Mouse (Mus musculus) heart, postnatal 36 days (tissue): Measurements from ENCODE around the gene Fetub. TPM values are rescaled to one million over a fixed set of nuclear protein-coding genes. Genes with fewer than 3 reads are reported as not detected.
"Not testable (repeated sequence)": the region's sequence is repeated elsewhere in the genome, so short reads cannot be mapped to it uniquely, and the experiment has no call there.

ENCODE experiments used
- DNase-seq, 2 experiments: peaks; one replicate each; pipeline ENCODE4 v3.0.0; 2021 to 2022
- intact Hi-C: fragments of 180-260 bp; cut with DNase I; formaldehyde crosslinking; loops from one replicate; pipeline ENCODE4 v1.15.1; 2025
- total RNA-seq, 2 experiments: library from RNA; stranded (reverse); gene quantifications; 2 replicates each; pipeline ENCODE4 v1.2.3; 2021

Fetub gene
- total RNA-seq, 2 experiments from 2014 or later, result 0.28 to 0.35 TPM

GRCm38 (mm10) chr16:22901326-22901725, 16.8 kb upstream of the Fetub start:
- intact Hi-C loops, result no loop called here

GRCm38 (mm10) chr16:22909290-22909689, 8.8 kb upstream of the Fetub start:
- DNase-seq, result no peak
- intact Hi-C loops, result no loop called here

More at GRCm38 (mm10) chr16:22901326-22901725, 16.8 kb upstream of the Fetub start:
- DNase-seq, result no peak

GRCm38 (mm10) chr16:22911986-22912385, 6.1 kb upstream of the Fetub start:
- DNase-seq, result peak in 1 of 2 experiments; percentile 27
- intact Hi-C loops, result no loop called here

GRCm38 (mm10) chr16:22912886-22913285, 5.2 kb upstream of the Fetub start:
- intact Hi-C loops, result no loop called here

GRCm38 (mm10) chr16:22914276-22914675, 3.9 kb upstream of the Fetub start:
- intact Hi-C loops, result no loop called here
- no peak for DNase-seq

More at GRCm38 (mm10) chr16:22912886-22913285, 5.2 kb upstream of the Fetub start:
- no peak for DNase-seq

- DNase-seq, result no peak
- intact Hi-C loops, result no loop called here
Measured at GRCm38 (mm10) chr16:22918664-22919312, 654 bp downstream of the Fetub start.

GRCm38 (mm10) chr16:22919971-22920854, 2.1 kb downstream of the Fetub start:
- intact Hi-C loops, result no loop called here
- peak; percentile 17 to 33 for DNase-seq

- intact Hi-C loops, result no loop called here
- no peak for DNase-seq
Measured at GRCm38 (mm10) chr16:22921761-22922160, 3.6 kb downstream of the Fetub start.

GRCm38 (mm10) chr16:22922433-22922832, 4.3 kb downstream of the Fetub start:
- no peak for DNase-seq
- intact Hi-C loops, result no loop called here

- intact Hi-C loops, result no loop called here
- DNase-seq, result no peak
Measured at GRCm38 (mm10) chr16:22929575-22929974, 11.4 kb downstream of the Fetub start.

- intact Hi-C loops, result no loop called here
- DNase-seq, result no peak
Measured at GRCm38 (mm10) chr16:22931431-22932200, 13.5 kb downstream of the Fetub start.

GRCm38 (mm10) chr16:22937631-22938030, 19.5 kb downstream of the Fetub start:
- no peak for DNase-seq
- intact Hi-C loops, result no loop called here

- DNase-seq, result no peak
- intact Hi-C loops, result no loop called here
Measured at GRCm38 (mm10) chr16:22938541-22938940, 20.4 kb downstream of the Fetub start.

GRCm38 (mm10) chr16:22939120-22939695, 21.1 kb downstream of the Fetub start:
- no peak for DNase-seq
- intact Hi-C loops, result no loop called here

GRCm38 (mm10) chr16:22941825-22942476, 23.8 kb downstream of the Fetub start:
- intact Hi-C loops, DNase-seq: not testable (repeated sequence)

GRCm38 (mm10) chr16:22947371-22947770, 29.2 kb downstream of the Fetub start:
- intact Hi-C loops, result no loop called here
- no peak for DNase-seq

- intact Hi-C loops, result no loop called here
- no peak for DNase-seq
Measured at GRCm38 (mm10) chr16:22950840-22951395, 32.8 kb downstream of the Fetub start, which contains the start of gene Hrg. Gene Hrg (plus strand): TSS chr16:22951072.

GRCm38 (mm10) chr16:22953069-22953468, 34.9 kb downstream of the Fetub start:
- DNase-seq, result peak in 1 of 2 experiments; percentile 5
- intact Hi-C loops, result loop anchor here (1.0 kb wide), 1 partner anchor 77 kb away; no protein-coding TSS in a partner anchor

GRCm38 (mm10) chr16:22955397-22956084, 37.4 kb downstream of the Fetub start:
- no peak for DNase-seq
- intact Hi-C loops, result no loop called here
